Mouse (Mus musculus): ENCODE measurements around the gene Rpl26.
A peak's percentile ranks its signal among the peaks of the same experiment; 100 is the strongest.
"Not testable (repeated sequence)": the region's sequence is repeated elsewhere in the genome, so short reads cannot be mapped to it uniquely, and the experiment has no call there.

Gene Rpl26

DNA sequence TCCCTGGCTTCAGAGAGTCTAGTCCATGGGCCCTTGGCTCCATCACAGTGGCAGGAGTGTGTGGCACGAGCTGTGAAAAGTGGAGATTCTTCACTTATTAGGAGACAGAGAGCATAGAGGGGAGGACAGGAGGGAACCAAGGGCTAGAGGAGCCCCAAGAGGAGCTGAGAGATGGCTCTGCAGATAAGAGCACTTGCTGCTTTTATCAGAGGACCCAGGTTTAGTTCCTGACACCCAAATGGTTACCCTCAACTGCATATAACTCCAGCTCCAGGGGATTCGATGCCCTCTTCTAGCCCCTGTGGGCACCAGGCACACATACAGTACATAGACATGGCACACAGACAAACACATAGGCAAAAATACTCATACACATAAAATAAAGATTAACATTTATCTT, 23.4 kb downstream of the Rpl26 start:
- no peak for DNase-seq

DNA sequence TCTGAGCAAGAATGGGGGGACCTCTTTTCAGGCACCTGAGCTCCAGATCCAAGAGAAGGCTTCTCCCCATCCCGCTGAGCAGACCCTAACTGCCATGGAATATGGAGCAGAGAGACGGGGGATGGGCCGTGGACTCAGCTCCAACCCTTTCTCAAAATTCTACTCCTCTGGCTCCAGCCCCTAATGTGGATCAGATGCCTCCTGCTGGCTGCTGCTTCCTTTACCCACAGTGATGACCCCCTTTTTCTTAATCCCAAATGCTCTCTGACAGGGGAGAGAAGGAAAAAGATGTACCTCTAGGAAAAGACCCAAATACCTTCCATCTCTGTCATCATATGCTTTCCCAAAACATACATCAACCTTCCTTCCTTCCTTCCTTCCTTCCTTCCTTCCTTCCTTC, 25.6 kb downstream of the Rpl26 start, which contains the start of gene Odf4:
Gene Odf4, minus strand, starts transcription at position 101 of the 400 bp plus-strand sequence.
- DNase-seq: no peak

DNA sequence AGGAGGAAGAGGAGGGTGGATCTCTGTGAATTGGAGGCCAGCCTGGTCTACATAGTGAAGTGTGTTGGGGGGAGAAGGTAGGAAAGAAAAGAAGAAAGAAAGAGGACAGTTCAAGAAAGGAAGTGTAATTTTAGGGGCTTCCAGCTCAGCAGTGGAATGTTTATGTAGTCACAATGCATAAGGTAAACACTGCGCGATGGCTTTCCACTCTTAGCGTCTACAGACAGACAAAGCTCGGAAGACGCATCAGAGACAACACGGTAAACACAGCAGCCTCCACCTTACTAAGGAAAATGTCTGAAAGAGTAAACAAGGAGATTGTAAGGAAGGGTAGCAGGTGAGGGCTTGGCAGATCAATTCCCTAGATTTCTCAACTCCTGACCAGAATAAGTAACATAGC, 28.6 kb downstream of the Rpl26 start:
- DNase-seq: no peak

DNA sequence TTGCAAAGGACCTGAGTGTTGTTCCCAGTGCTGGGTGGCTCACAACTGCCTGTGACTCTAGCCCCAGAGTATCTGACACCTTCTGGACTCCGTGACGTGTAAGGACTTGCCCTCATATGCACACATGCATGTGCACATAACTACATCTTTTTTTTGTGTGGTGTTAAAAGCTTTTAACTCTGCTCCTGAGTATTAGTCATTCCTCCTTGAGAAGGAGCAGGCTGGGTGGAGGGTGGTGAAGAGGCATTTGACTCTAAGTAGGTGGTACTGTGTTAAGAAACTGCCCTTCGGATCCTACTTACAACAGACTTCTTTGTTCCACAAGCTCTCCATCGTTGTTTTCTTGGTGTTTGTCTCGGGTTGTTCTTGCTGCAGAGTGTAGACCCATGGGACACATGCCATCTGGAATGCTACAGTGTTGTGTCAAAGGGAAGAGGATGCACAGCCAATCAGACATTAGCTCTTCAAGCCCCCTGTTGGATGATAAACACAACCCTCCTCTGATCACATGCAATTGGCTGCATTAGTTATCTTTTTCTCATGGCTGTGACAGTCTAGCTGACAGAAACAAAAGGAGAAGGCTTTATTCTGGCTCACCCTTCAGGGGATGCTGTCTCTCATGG, 32.6 kb downstream of the Rpl26 start:
- DNase-seq: no peak

DNA sequence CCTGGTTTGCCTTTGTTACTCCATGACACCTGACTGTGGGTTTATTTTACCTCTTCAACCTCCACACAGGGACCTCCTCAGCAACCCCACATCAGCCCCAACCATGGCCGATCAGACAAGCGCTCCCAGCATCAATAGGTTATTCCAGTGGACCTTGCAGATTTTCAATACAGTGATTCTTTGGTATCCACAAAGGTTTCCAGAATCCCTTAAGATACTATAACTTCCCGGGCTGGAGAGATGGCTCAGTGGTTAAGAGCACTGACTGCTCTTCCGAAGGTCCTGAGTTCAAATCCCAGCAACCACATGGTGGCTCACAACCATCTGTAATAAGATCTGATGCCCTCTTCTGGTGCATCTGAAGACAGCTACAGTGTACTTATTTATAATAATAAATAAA, 35.6 kb downstream of the Rpl26 start:
- DNase-seq: not testable (repeated sequence)

DNA sequence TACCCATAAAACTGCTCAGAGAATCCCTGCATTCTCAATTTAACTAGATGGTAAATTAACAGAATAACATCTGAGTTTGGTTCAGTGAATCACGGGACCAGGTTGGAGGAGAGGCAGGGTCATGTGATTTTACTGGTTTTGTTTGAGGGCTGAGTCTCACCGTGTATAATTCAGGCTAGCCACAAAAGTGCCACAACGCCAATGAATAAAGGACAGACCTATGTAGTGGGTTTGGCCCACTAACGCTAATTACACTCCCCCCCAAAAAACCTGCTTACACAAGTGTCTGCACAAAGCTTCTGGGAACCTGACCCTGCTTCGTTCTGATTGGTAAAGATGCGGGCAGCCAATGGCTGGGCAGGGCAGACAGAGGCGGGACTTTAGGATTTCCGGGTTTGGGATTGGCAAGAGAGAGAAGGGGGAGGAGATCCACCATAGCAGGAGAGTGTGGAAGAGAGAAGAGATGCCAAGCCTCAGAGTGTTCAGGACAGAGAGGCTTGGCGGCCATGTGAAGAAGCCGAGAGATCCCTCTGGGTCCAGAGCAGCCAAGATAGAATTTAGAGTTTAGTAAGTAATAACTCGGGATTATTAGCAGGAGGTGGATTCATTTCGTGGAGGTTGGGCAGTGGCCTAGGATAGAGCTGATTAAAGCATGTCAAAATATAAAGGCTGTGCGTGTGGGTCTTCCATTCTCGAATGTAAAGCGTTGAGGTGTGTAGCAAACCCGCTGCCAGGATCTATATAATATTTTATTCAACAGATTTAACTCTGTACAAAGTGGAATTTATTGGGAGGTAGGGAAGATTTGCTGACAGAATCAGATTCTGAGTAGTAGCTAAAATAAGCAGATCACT, 38.3 kb downstream of the Rpl26 start:
- DNase-seq: peak; percentile 84

DNA sequence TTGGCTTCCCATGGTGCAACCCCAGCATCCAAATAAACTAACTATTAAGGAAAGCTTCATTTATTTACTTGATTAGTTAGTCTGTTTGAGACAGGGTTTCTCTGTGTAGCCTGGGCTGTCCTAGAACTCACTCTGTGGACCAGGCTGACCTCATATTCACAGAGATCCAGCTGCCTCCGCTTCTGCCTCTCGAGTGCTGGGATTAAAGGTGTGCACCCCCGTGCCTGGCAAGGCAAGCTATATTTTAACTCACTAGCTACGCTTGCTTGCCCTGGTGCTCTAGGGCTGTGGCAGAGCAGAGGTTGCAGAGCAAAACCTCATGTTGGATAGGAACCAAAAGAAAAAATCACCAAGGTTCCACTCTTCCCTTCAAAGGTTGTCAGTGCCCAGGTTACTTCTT, 39.1 kb downstream of the Rpl26 start:
- DNase-seq: no peak

DNA sequence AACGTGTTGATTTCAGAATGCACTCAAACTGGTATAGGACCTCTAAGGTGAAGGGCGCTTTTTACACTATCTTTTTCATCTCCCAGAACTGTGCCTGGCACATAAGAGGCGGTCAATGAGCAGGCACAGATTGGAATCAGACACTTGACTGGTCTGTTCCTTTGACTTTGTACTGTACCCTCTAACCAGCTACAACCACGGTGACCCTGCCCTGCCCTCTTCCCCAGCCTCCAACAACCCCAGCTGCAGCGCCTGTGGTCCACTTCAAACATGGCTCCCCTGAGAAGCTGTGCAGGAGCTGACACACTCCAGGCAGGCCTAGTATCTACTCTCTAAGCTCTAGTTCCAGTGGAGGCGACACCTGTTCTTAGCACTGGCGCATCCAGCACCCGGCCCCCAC, 41.3 kb downstream of the Rpl26 start:
- DNase-seq: no peak

DNA sequence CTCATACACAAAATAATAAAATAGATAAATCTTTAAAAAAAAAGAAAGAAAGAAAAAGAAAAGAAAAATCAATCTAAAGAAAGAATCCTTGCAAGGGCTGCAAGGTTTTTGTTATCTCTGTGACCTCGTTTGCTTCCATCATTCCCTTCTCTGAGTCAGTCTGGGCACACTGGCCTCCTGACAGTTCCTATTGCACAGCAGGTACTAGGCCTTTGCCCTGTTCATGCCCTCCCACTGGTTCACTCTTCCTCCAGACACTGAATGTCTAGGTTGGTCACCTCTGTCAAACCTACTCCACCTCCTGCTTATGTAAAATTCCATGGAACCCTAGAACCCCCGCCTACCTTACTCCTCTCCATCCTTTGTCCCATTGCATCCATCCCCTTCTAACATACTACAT, 43.9 kb downstream of the Rpl26 start:
- DNase-seq: no peak

DNA sequence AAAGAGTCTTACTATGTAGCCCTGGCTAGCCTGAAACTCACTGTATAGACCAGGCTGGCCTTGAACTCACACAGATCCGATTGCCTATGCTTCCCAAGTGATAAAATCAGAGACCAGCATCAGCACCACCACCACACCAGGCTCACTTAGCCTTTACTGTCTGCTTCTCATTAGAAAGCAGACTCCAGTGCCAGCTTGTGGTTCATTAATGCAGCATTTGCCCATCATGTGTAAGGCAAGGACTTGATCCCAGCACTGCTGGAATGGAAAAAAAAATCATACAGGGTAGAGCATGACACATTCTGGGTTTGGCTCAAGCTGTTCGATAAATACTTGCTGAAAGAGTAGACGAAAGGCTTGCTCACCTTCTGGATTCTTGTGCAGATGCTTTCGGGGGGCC, 44.6 kb downstream of the Rpl26 start:
- no peak for DNase-seq

DNA sequence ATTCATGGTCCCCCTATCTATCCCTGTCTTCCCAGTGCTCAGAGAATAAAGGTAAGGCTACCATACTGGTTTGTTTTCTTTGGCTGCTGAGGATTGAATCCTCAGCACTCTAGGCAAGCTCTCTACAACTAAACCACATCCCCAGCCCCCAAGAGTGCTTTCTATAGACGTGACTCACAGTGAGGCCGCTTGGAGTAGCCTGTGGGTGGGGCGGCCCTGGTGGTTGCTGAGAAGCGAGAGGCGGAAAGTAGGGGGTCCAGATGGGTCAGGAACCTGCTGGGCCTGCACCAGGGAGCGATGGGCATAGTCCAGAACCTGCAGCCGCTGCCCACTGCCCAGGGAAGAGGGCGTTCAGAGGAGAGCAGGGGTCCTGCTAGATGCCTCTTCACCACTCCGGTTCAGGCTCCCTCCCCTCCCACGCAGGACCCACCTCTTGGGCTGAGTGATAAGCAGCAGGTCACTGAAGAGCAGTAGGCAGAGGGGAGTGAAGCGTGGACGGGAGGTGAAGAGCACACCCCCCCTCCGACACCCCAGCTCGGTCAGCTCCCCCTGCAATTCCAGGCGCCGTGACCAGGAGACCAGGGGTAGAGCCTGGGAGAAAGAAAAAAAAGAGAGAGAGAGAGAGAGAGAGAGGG, 45.5 kb downstream of the Rpl26 start:
- no peak for DNase-seq

DNA sequence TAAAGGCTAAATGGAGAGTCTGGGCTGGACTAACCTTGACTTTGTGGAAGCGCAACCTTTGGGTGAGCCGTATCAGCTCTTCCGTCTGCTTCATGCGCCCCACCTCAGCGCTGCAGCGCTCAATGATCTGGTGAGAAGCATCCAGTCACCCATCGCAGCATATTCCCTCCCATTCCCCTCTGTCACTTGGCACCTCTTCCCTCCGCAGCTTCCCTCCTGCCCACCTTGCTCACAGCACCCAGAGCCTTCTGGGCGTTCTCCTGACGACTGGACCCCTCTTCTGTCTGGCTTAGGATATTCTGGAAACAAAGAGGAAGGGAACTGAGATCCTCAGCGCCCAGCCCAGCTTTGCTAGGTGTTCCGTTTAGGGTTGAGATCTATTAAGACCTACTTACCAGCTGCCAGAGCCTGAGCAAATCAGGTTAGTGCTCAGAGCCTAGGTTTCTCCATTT, 46.2 kb downstream of the Rpl26 start:
- DNase-seq: no peak

DNA sequence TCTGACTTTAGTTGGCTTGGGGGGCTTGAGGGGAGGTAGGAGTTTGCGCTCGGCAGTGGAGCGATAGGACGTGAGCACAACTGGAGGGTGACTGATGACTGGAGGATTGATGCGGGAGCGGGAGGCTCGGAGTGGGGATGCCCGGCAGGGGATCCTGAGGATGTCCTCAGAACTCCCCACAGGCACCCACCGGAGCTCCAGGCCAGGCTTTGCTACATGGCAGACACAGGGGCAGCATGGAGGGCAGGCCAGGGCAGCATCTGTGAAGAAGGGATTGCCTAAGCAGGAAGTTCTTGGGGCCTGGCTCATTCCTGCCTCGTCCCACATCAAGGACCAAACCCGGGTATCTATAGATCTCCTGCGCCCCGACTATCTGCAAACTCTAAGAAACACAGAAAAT, 52.5 kb downstream of the Rpl26 start:
- DNase-seq: no peak

DNA sequence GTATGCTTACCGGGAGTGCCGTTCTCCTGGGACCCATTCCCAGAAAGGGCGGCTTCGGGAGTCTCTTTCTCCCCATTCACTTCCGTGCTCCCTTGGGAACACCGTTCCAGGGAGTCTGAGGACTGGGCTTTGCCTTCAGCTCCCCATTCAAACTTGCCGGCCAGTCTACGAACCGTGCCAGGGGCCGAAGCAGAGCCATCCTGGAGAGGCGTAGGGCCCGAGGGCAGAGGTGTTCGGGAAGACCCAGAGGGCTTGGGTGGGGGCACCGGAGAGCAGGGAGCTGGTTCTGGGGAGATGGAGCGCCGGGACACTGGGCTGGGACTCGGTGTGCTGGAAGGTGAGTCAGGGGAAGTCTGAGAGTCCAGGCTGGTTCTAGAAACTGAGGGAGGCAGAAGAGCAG, 53.0 kb downstream of the Rpl26 start:
- DNase-seq: no peak

DNA sequence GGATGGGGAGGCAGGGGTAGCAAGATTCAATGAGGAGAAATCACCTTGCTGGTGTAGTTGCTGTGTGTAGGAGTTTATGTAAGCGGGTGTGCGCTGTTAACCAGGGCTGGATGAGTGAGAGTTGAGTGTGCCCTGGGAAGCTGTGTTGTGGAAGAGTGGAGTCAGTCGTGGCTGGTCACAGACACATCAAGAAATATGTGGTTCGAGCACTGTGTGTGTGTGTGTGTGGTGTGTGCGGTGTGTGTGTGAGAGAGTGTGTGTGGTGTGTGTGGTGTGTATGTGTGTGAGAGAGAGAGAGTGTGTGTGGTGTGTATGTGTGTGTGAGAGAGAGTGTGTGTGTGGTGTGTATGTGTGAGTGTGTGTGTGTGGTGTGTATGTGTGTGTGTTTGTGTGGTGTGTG, 54.1 kb downstream of the Rpl26 start:
- no peak for DNase-seq

DNA sequence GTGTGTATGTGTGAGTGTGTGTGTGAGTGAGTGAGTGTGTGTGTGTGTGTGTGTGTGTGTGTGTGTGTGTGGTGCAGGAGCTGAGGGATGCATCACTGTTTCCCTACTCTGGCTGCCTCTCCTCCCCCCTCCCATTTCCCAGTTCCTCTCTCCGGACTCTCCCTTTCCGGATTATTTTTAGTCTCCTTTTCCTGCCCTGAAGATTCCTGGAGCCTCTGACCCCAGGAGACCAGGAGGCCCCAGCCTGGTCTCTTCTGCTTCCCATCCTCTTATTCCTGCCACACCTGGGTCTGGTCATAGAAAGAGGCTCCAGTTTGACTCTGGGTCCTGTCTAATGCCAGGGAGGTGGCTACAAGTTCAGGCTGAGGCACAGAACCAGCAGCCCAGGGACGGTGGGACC, 54.7 kb downstream of the Rpl26 start:
- peak; percentile 38 for DNase-seq
